Mouse (Mus musculus): Measurements from ENCODE around the gene Snrpa. TPM values are rescaled to one million over a fixed set of nuclear protein-coding genes. Genes with fewer than 3 reads are reported as not detected.

Gene Snrpa
- polyA plus RNA-seq, 1 experiment from 2014 or later: 415 TPM

DNA sequence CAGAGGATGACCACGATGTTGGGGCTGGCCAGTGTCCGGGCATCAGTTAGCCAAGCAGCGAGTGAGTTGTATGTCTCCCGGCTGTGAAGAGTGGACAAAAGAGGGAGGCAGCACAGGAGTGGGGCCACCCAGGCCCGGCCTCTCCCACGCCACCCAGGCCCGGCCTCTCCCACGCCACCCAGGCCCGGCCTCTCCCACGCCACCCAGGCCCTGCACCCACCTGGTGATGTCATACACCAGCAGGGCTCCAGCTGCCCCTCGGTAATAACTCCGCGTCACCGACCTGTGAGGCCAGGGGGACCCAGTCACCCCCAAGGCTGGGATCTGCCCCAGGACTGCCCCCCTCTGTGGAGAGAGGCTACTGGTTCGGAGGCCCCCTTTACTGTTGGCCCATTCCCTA is 21.6 kb downstream of the Snrpa start:
- no peak overlapping the region for H3K4me3 ChIP-seq
- 96% methylated on average over 15 of the region's 15 CpGs for WGBS
- H3K9me3 ChIP-seq (replicated peaks): no peaks in the 10 kb centered on the region
- no peaks in the 10 kb centered on the region for H3K27me3 ChIP-seq (ENCODE audit: low read depth, poor library complexity, severe bottlenecking)
- peaks cover 9% of the 10 kb centered on the region; the same call in 1 of the 2 replicates for H3K4me1 ChIP-seq
- peaks cover 46% of the 10 kb centered on the region for H3K36me3 ChIP-seq
- no peak overlapping the region for H3K27ac ChIP-seq
- DNase-seq (ENCODE audit: low spot score): no peak

DNA sequence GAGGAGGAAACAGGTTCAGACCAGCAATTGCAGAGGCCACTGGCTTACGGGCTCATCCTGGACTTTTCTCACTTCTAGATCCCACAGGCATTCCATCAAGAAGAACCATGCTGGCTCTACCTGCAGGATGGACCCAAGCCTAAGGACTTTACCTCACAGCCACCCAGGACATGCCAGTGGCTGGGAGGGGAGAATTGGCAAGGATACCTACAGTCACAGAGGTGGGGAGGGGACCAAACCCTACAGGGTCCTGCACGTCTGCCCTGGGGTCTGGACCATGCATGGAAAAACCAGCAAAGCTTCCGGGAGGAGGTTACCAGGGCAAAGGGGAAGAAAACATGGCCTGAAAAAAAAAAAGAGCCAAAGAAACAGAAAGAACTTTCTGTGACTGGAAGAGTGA is 25.1 kb downstream of the Snrpa start:
- DNase-seq (ENCODE audit: low spot score): no peak
- Histone ChIP-seq H3K4me3 (no peak overlapping the region), H3K27me3 (ENCODE audit: low read depth, poor library complexity, severe bottlenecking) (no peaks in the 10 kb centered on the region), H3K9me3 (replicated peaks) (no peaks in the 10 kb centered on the region), H3K27ac (no peak overlapping the region), H3K4me1 (peaks cover 10% of the 10 kb centered on the region), H3K36me3 (peaks cover 50% of the 10 kb centered on the region)
- 98% methylated on average over 3 of the region's 3 CpGs for WGBS

DNA sequence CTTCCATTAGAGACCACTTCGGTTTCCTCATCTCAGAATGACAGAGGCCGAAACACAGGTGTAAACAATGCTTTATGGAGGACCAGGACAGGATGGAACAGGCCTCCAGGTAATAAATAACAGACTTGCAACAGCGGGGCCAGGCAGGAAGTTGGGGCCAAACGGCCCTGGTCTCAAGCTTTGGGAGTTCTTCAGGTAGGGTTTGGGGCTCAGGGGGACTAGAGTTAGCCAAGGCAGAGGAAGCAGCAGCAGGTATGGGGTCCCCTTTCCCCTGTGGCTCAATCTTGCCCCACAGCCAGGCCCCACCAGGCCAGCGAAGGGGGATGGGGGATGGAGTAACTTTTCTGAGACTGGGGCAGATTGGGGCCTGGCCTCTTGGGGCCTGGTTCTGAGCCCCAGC is 27.7 kb downstream of the Snrpa start:
- peaks cover 50% of the 10 kb centered on the region for H3K36me3 ChIP-seq
- H3K4me1 ChIP-seq: peaks cover 34% of the 10 kb centered on the region
- WGBS: 80% methylated on average over 5 of the region's 5 CpGs
- no peak for DNase-seq (ENCODE audit: low spot score)
- no peaks in the 10 kb centered on the region for H3K27me3 ChIP-seq (ENCODE audit: low read depth, poor library complexity, severe bottlenecking)
- H3K9me3 ChIP-seq (replicated peaks): no peaks in the 10 kb centered on the region
- H3K27ac ChIP-seq: no peak overlapping the region
- H3K4me3 ChIP-seq: no peak overlapping the region

DNA sequence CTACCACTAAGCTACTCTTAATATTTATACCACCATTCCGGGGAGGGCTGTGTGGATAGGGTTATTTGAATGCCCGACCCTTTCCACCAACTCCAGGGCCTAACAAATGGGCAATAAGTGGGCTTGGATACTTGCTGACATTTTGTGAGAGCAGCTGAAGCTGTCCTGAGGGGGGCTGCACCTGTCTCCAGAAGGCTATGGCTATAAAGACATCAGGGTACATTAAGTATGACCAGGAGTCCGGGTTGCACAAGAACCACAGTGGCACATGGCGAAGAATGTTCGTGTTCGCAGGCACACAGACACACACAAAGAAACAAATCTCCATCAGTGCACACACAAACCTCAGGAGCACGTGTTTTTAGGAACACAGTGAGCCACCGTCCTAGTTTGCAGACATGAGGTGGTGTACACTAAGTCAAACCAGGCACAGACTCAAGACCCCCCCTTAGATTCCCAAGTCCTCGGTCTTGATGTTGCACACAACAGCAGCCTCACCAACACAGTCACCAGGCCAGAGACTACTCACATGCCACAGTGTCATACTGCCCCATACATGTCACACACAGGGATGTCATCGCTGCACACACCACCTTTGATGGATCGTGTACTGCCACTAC is 28.5 kb downstream of the Snrpa start:
- peaks cover 50% of the 10 kb centered on the region for H3K36me3 ChIP-seq
- DNase-seq (ENCODE audit: low spot score): no peak

DNA sequence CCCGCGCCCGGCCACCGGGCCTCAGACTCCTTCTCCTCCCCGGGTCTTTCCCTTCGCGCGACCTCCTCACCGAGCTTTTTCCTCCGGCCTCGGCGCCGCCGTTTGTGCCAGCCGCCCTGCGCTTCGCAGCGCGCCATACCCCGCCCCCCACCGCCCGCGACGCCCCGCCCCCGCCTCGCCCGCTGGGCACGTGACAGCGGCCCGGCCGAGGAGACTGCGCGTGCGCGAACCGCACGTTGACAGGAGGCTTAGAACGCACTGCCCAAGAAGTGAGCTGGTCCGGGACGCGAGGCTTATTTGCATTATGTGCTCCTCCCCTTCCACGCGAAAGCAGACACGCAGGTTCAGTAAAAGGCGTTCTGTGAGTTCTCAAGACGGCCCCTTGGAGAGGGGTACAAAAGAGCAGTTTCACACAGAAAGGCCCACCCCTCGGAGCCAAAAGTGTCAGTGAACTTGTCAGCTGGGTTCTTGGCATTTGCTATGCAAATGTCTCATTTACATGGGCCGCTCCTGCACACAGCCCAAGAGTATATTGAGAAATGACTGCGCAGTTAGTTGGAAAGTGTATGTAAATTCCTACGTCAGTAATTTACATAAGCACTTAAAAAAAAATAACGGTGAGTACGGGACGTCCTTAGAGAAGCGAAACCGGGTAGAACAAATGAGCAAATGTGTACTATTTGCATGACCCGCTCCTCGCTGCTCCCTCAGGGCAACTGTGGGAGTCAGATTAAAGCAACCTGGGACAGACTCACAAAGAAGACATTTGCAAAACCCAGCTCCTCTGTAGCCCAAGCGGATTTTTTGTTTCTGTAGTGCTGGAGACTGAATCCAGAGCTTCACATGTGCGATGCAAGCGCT is 29.2 kb downstream of the Snrpa start, which contains the start of gene Egln2:
Gene Egln2, minus strand, starts transcription at position 189 of the 861 bp plus-strand sequence.
- Histone ChIP-seq H3K9me3 (replicated peaks) (no peaks in the 10 kb centered on the region), H3K27me3 (ENCODE audit: low read depth, poor library complexity, severe bottlenecking) (no peaks in the 10 kb centered on the region), H3K27ac (peak within 1 kb of the TSS; percentile 98), H3K4me1 (peaks cover 46% of the 10 kb centered on the region), H3K4me3 (peak within 1 kb of the TSS; percentile 66), H3K36me3 (peaks cover 50% of the 10 kb centered on the region)
- WGBS: 2% methylated on average over 61 of the region's 61 CpGs
- DNase-seq (ENCODE audit: low spot score): peak; percentile 99

More for the DNA sequence above, 28.5 kb downstream of the Snrpa start:
- Histone ChIP-seq H3K27me3 (ENCODE audit: low read depth, poor library complexity, severe bottlenecking) (no peaks in the 10 kb centered on the region), H3K27ac (peak overlapping the region; percentile 98), H3K9me3 (replicated peaks) (no peaks in the 10 kb centered on the region), H3K4me1 (peaks cover 42% of the 10 kb centered on the region), H3K4me3 (peak overlapping the region; percentile 66)
- WGBS: 82% methylated on average over 11 of the region's 11 CpGs

DNA sequence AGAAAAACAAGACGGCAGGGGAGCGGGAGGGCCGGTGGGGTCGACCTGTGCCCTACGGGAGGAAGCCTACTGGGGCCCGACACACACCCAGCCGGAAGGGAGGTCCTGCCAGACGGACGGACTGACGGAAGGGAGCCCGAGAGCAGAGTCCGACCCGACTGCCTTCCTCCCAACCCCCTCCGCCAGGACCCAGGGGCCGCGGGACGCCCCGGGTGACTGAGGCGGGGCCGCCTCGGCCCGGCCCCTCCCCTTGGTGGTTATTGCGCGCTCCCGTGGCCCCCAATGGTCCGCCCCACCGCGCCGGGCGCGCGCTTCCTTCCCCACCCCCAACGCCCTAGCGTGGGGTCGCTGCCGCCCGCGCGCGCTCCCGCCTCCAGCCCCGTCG is 29.9 kb downstream of the Snrpa start:
- Histone ChIP-seq H3K27ac (peak overlapping the region; percentile 98), H3K36me3 (peaks cover 53% of the 10 kb centered on the region), H3K4me3 (peak overlapping the region; percentile 66), H3K4me1 (peaks cover 50% of the 10 kb centered on the region), H3K9me3 (replicated peaks) (no peaks in the 10 kb centered on the region), H3K27me3 (ENCODE audit: low read depth, poor library complexity, severe bottlenecking) (no peaks in the 10 kb centered on the region)
- WGBS: under 1% methylated on average over 42 of the region's 43 CpGs
- peak; percentile 90 for DNase-seq (ENCODE audit: low spot score)

DNA sequence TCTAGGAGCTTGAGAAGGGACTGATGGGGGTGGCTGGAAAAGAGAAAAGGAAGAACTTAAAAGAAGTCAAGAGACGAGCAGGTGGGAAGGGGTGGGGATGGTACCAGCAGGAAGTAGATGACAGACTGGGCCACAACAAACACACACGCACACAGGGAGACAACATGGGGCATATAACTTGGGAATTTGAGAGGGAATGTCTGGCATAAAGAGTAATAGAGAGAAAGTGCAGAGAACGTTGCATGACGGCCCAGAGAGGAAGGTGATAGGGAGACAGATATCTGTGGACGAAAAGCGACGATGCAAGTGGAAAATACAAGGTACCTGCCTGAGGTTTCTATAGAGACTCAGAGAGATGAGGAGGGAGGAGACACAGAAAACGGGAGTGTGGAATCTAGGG is 30.4 kb downstream of the Snrpa start:
- Histone ChIP-seq H3K9me3 (replicated peaks) (no peaks in the 10 kb centered on the region), H3K4me1 (peaks cover 50% of the 10 kb centered on the region), H3K36me3 (peaks cover 55% of the 10 kb centered on the region), H3K27me3 (ENCODE audit: low read depth, poor library complexity, severe bottlenecking) (no peaks in the 10 kb centered on the region), H3K27ac (peak overlapping the region; percentile 98), H3K4me3 (peak overlapping the region; percentile 66)
- WGBS: 5% methylated on average over 8 of the region's 8 CpGs
- DNase-seq (ENCODE audit: low spot score): no peak

DNA sequence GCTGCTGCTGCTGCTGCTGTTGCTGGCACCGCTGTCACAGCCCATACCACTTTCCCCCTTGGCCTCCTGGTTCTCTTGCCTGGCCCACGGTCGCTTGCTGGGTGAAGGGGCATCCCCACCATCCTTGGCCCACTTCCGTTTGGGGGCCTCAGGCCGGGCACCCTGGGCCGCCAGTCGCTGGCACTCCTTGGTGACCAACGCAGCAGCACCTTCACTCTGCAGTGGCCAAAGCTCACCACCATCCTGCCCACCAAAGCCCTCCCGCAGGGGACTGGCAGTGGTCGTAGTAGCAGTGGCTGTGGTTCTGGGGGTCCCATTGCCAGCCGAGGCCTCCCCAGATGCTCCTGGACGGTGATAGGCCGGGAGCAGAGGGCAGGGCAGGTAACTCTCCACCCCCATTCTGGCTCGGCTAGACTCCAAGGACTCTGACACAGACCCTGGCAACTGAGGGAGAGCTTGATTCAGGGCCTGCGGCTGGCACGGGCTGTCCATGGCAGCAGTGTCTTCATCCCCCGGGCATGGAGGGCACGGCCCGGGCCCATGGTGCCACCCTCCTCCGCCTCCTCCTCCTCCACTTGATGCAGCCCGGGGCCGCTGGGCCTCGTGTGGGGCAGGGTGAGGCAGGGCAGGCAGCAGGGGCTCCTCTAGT is 30.9 kb downstream of the Snrpa start:
- peak overlapping the region; percentile 98 for H3K27ac ChIP-seq
- 74% methylated on average over 23 of the region's 23 CpGs for WGBS
- no peaks in the 10 kb centered on the region for H3K27me3 ChIP-seq (ENCODE audit: low read depth, poor library complexity, severe bottlenecking)
- peak overlapping the region; percentile 66 for H3K4me3 ChIP-seq
- no peaks in the 10 kb centered on the region for H3K9me3 ChIP-seq (replicated peaks)
- peaks cover 52% of the 10 kb centered on the region for H3K4me1 ChIP-seq
- peaks cover 58% of the 10 kb centered on the region for H3K36me3 ChIP-seq
- DNase-seq (ENCODE audit: low spot score): no peak

DNA sequence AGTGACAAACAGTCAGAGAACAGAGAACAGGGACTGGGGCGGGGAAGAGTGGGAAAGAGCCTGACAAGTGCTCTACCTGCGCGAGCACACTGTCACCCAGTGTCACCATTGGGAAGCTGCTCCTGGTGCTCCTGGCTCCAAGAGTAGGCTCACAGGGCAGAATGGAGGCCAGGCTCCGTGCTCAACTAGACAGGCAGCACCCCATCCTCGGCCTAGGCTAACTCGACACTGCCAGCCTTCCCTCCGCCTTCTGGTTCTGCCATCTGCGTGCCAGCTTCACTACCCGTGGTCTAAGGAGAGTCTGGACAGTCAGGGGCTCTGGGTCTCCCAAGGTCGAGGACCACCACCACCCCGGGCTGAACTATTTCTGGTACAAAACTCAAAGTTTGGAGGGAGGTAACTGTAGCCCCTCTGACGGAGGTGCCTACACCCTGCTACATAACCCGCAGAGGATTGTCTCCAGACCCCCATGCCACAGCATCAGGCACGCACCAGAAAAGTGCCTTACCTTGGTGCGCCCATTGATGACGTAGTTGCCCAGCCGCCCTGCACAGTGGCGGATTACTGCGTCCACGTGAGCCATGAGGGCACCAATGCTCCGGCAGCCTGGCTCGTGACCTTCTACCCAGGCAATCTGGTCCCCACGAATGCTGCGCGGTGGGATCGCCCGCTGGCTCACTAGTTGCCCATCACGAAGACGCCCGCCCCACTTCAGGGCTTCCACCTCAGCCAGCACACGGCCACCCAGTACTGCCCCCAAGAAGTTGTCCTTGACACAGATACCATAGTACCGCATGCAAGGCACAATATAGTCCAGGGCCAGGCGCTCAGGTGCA is 31.7 kb downstream of the Snrpa start:
- H3K9me3 ChIP-seq (replicated peaks): no peaks in the 10 kb centered on the region
- no peak overlapping the region; the same call in 1 of the 2 replicates for H3K27ac ChIP-seq
- H3K4me3 ChIP-seq: peak overlapping the region; percentile 66
- WGBS: 81% methylated on average over 33 of the region's 33 CpGs
- no peak for DNase-seq (ENCODE audit: low spot score)
- peaks cover 63% of the 10 kb centered on the region for H3K36me3 ChIP-seq
- peaks cover 54% of the 10 kb centered on the region for H3K4me1 ChIP-seq
- H3K27me3 ChIP-seq (ENCODE audit: low read depth, poor library complexity, severe bottlenecking): no peaks in the 10 kb centered on the region

DNA sequence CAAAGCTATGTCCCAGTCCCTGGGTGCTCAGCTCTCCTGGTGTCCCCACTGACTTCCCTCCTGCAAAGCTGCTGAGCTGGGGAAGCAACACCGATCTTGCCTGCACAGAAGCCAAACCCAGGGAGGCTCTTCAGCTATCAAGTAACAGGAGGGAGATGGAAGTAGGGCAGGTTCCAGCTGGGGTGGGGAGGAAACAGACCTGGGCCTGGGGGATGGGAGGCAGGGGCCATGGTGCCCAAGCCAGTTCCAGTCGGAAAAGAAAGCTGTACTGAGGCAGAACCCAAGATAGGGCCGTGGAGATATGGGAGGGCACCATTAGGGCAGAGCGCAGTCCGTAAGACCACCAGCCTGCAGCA is 32.6 kb downstream of the Snrpa start:
- no peaks in the 10 kb centered on the region for H3K27me3 ChIP-seq (ENCODE audit: low read depth, poor library complexity, severe bottlenecking)
- no peak for DNase-seq (ENCODE audit: low spot score)
- H3K4me3 ChIP-seq: no peak overlapping the region
- H3K9me3 ChIP-seq (replicated peaks): no peaks in the 10 kb centered on the region
- no peak overlapping the region for H3K27ac ChIP-seq
- H3K36me3 ChIP-seq: peaks cover 70% of the 10 kb centered on the region
- peaks cover 51% of the 10 kb centered on the region for H3K4me1 ChIP-seq
- WGBS: 91% methylated on average over 5 of the region's 5 CpGs

DNA sequence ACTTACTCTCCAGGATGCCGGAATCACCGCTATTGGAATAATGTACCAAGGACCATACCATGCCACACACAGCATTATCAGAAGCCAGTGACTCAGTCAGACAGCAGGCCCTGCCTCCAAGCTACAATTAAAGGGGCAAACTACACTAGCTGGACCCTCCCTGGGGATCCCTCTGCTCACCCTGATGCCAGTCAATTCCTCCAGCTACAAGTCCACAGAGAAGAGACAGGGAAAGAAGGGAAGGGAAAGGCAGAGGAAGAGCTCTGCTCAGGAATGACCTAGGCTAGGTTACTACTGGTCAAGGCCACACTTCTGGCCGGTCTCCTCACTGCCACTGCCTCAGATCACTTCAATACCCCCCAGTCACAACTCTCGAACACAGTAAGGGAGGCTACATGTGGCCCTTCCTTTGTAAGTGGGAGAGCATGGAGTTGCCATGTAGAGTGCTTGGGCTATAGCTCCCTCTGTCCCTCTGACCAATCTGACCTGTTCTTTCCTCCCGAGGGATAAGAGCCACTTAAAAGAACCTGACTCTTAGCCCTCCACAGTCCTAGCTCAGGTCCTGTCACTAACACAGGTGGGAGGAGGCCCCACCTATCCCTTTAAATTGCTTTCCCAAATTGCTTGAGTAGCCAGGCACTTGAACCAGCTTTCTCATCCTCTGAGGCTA is 33.2 kb downstream of the Snrpa start:
- WGBS: 89% methylated on average over 5 of the region's 5 CpGs
- no peak for DNase-seq (ENCODE audit: low spot score)
- Histone ChIP-seq H3K27ac (no peak overlapping the region), H3K36me3 (peaks cover 75% of the 10 kb centered on the region), H3K9me3 (replicated peaks) (no peaks in the 10 kb centered on the region), H3K4me3 (no peak overlapping the region), H3K4me1 (peaks cover 49% of the 10 kb centered on the region), H3K27me3 (ENCODE audit: low read depth, poor library complexity, severe bottlenecking) (no peaks in the 10 kb centered on the region)

DNA sequence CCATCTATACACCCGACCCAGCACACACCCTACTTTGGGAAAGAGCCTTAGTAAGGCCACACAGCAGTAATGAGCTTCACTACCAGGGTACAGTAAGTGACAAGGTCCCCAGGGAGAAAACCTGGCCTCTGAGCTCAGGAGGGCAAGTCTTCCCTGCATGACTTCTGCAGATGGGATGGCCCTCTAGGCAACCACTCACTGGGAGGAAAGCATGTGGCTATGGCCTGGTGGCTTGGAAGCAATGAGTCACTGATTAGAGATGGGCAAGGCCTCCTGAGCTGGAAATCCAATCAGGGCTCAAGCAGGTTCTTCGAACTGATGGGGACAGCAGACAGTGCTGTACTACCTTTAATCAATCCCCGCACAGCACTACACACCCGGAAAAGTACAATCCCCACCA is 34.3 kb downstream of the Snrpa start:
- H3K4me3 ChIP-seq: no peak overlapping the region
- 89% methylated on average over 4 of the region's 4 CpGs for WGBS
- DNase-seq (ENCODE audit: low spot score): no peak
- H3K36me3 ChIP-seq: peaks cover 84% of the 10 kb centered on the region
- no peak overlapping the region for H3K27ac ChIP-seq
- no peaks in the 10 kb centered on the region for H3K9me3 ChIP-seq (replicated peaks)
- H3K27me3 ChIP-seq (ENCODE audit: low read depth, poor library complexity, severe bottlenecking): no peaks in the 10 kb centered on the region
- peaks cover 44% of the 10 kb centered on the region for H3K4me1 ChIP-seq
